Mouse (Mus musculus) lung, postnatal 36 days (tissue): ENCODE data around the gene 1700088E04Rik.

ENCODE experiments used
- DNase-seq: peaks from one replicate; pipeline ENCODE4 v3.0.0; 2022; ENCODE audit warnings: mixed read lengths

1700088E04Rik gene

GRCm38 (mm10) chr15:79140866-79141565 lies at the start of gene 1700088E04Rik, which contains the start of gene Polr2f:
Gene 1700088E04Rik, minus strand, starts transcription at chr15:79141253.
Gene Polr2f, plus strand, starts transcription at chr15:79141009.
- peak; percentile 95 for DNase-seq

GRCm38 (mm10) chr15:79187819-79188218 lies 46.8 kb upstream of the 1700088E04Rik start:
- DNase-seq, result no peak

- DNase-seq, result peak; percentile 41
These were observed 44.2 kb upstream of the 1700088E04Rik start for GRCm38 (mm10) chr15:79185213-79185612.

- DNase-seq, result no peak
These were observed 35.9 kb upstream of the 1700088E04Rik start for GRCm38 (mm10) chr15:79176905-79177304.

- DNase-seq, result no peak
These were observed 25.7 kb upstream of the 1700088E04Rik start for GRCm38 (mm10) chr15:79166712-79167111.

GRCm38 (mm10) chr15:79165140-79165539 lies 24.1 kb upstream of the 1700088E04Rik start, which contains the start of gene Sox10:
Gene Sox10, minus strand, starts transcription at chr15:79165240.
- no peak for DNase-seq

GRCm38 (mm10) chr15:79164251-79164650 lies 23.2 kb upstream of the 1700088E04Rik start:
- DNase-seq, result no peak

GRCm38 (mm10) chr15:79162822-79163221 lies 21.8 kb upstream of the 1700088E04Rik start:
- DNase-seq, result no peak

- peak; percentile 12 for DNase-seq
These were observed 21.2 kb upstream of the 1700088E04Rik start for GRCm38 (mm10) chr15:79162301-79162700.

- DNase-seq, result no peak
These were observed 14.5 kb upstream of the 1700088E04Rik start for GRCm38 (mm10) chr15:79155572-79155971.

GRCm38 (mm10) chr15:79152709-79153108 lies 11.7 kb upstream of the 1700088E04Rik start:
- no peak for DNase-seq

- DNase-seq, result no peak
These were observed 10.8 kb upstream of the 1700088E04Rik start for GRCm38 (mm10) chr15:79151881-79152280.

GRCm38 (mm10) chr15:79148533-79148932 lies 7.5 kb upstream of the 1700088E04Rik start:
- peak; percentile 88 for DNase-seq

GRCm38 (mm10) chr15:79145522-79145921 lies 4.5 kb upstream of the 1700088E04Rik start:
- DNase-seq, result no peak

- no peak for DNase-seq
These were observed 3.0 kb upstream of the 1700088E04Rik start for GRCm38 (mm10) chr15:79144021-79144420.

GRCm38 (mm10) chr15:79143316-79143715 lies 2.3 kb upstream of the 1700088E04Rik start:
- DNase-seq, result no peak

- DNase-seq, result no peak
These were observed 489 bp upstream of the 1700088E04Rik start for GRCm38 (mm10) chr15:79141566-79141917.

- DNase-seq, result peak; percentile 15
These were observed 1.4 kb downstream of the 1700088E04Rik start for GRCm38 (mm10) chr15:79139640-79140039.

GRCm38 (mm10) chr15:79135783-79136575 lies 5.1 kb downstream of the 1700088E04Rik start:
- no peak for DNase-seq

- no peak for DNase-seq
These were observed 5.7 kb downstream of the 1700088E04Rik start for GRCm38 (mm10) chr15:79135332-79135731.

- no peak for DNase-seq
These were observed 6.4 kb downstream of the 1700088E04Rik start for GRCm38 (mm10) chr15:79134496-79135270.

- DNase-seq, result peak; percentile 32
These were observed 7.8 kb downstream of the 1700088E04Rik start for GRCm38 (mm10) chr15:79133191-79133661.

GRCm38 (mm10) chr15:79131442-79131841 lies 9.6 kb downstream of the 1700088E04Rik start:
- DNase-seq, result peak; percentile 96
